In genomic region chr5:66203424-66203823, GRCm38 (mm10) we compare ENCODE assay signal across 31 mouse cellular contexts. TPM values are rescaled to one million over a fixed set of nuclear protein-coding genes. Genes with fewer than 3 reads are reported as not detected.
"Had no signal": no experiment of that assay in that cellular context is flagged by ENCODE, and none has a peak within 500 bp of the region (broad histone marks: within the 10 kb centered on the region; RNA-seq: fewer than 3 reads in every experiment).

No protein-coding gene starts in this region.

- DNase-seq: cerebellum, adult 2 months; cerebellum, adult 8-10 months; cerebellum, adult 9-10 months; cerebellum, adult 9-11 months; cerebellum, postnatal 10 days; cerebellum, postnatal 14 days; cerebellum, postnatal 25 days; cerebellum, postnatal 36 days; embryo, embryonic 11 days; forebrain, postnatal 0 days; gastrocnemius, adult 2 months; gastrocnemius, postnatal 10 days; gastrocnemius, postnatal 14 days; gastrocnemius, postnatal 25 days; gastrocnemius, postnatal 36 days; heart, adult 11 months; heart, adult 18-20 months; heart, adult 2 months had no signal

- H3K27ac ChIP-seq: embryonic facial prominence, embryonic 10.5 days; embryonic facial prominence, embryonic 12.5 days; embryonic facial prominence, embryonic 13.5 days; embryonic facial prominence, embryonic 15.5 days; forebrain, embryonic 10.5 days; forebrain, embryonic 12.5 days; forebrain, embryonic 13.5 days; forebrain, embryonic 15.5 days; gastrocnemius, adult 2 months; heart, adult 2 months had no signal

- H3K9ac ChIP-seq: embryonic facial prominence, embryonic 12.5 days; embryonic facial prominence, embryonic 13.5 days; embryonic facial prominence, embryonic 15.5 days; forebrain, embryonic 12.5 days; forebrain, embryonic 13.5 days; forebrain, embryonic 15.5 days; forebrain, postnatal 0 days had no signal

- H3K4me3 ChIP-seq: embryonic facial prominence, embryonic 10.5 days; embryonic facial prominence, embryonic 12.5 days; embryonic facial prominence, embryonic 13.5 days; embryonic facial prominence, embryonic 15.5 days; erythroblast, embryonic 14.5 days; forebrain, embryonic 10.5 days; forebrain, embryonic 12.5 days; forebrain, embryonic 13.5 days; forebrain, embryonic 15.5 days; gastrocnemius, adult 2 months; heart, adult 2 months had no signal

- H3K9me3 ChIP-seq: embryonic facial prominence, embryonic 10.5 days; embryonic facial prominence, embryonic 12.5 days; embryonic facial prominence, embryonic 13.5 days; embryonic facial prominence, embryonic 15.5 days; forebrain, embryonic 10.5 days; forebrain, embryonic 12.5 days; forebrain, embryonic 13.5 days; forebrain, embryonic 15.5 days had no signal

- H3K4me2 ChIP-seq: embryonic facial prominence, embryonic 12.5 days; embryonic facial prominence, embryonic 13.5 days; embryonic facial prominence, embryonic 15.5 days; forebrain, embryonic 12.5 days; forebrain, embryonic 13.5 days; forebrain, embryonic 15.5 days had no signal

- H3K4me1 ChIP-seq: embryonic facial prominence, embryonic 10.5 days; embryonic facial prominence, embryonic 12.5 days; embryonic facial prominence, embryonic 13.5 days; embryonic facial prominence, embryonic 15.5 days; forebrain, embryonic 12.5 days; forebrain, embryonic 13.5 days; forebrain, embryonic 15.5 days had no signal

- H3K36me3 ChIP-seq: embryonic facial prominence, embryonic 10.5 days; embryonic facial prominence, embryonic 12.5 days; embryonic facial prominence, embryonic 13.5 days; embryonic facial prominence, embryonic 15.5 days; forebrain, embryonic 10.5 days; forebrain, embryonic 12.5 days; forebrain, embryonic 15.5 days had no signal

- ATAC-seq: forebrain, embryonic 13.5 days; forebrain, embryonic 14.5 days; forebrain, embryonic 15.5 days; forebrain, embryonic 16.5 days; forebrain, postnatal 0 days had no signal

- H3K27me3 ChIP-seq: embryonic facial prominence, embryonic 12.5 days; embryonic facial prominence, embryonic 13.5 days; embryonic facial prominence, embryonic 15.5 days; forebrain, embryonic 12.5 days; forebrain, embryonic 13.5 days; forebrain, embryonic 15.5 days had no signal

RNA-seq across cellular contexts. Expression of gene Nsun7, which starts 56.3 kb away (rescaled TPM):
- total RNA-seq: gastrocnemius, adult 8-10 months; gastrocnemius, postnatal 14 days; gastrocnemius, postnatal 25 days; gastrocnemius, postnatal 36 days; granulocyte monocyte progenitor cell, adult 5-6 weeks; heart, adult 18-20 months; heart, adult 2 months had no signal
- polyA plus RNA-seq: erythroblast, embryonic 14.5 days had no signal
